Mouse (Mus musculus) 3T3-L1 (cell line): ENCODE measurements around the gene Stx5a.
A peak's percentile ranks its signal among the peaks of the same experiment; 100 is the strongest.

ENCODE experiments used
- DNase-seq: peaks from one replicate; pipeline ENCODE4 v3.0.0-alpha.2; 2015; ENCODE audit warnings: low read depth, low spot score

Gene Stx5a

DNA sequence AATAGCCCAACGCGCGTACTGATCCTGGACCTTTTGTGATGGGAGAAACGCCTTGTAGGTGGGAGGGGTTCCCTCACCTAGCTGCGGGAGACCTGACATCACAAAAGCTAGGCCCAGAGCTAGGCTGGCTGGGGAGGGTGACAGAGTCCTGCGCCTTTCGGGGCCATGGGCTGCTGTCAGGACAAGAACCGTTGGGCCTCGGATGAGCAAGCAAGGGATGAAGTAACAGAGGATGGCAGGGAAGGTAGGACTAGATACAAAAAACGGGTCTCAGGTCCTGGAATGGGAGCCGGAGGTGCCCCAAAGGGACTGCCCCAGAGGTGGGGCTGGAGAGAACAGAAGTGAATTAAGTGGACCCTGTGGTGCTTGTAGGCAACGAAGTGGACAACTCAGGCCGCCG, 610 bp upstream of the Stx5a start, which contains the start of gene 1700092M07Rik:
Gene 1700092M07Rik, plus strand, starts transcription at position 116 of the 400 bp plus-strand sequence.
- DNase-seq, result no peak

DNA sequence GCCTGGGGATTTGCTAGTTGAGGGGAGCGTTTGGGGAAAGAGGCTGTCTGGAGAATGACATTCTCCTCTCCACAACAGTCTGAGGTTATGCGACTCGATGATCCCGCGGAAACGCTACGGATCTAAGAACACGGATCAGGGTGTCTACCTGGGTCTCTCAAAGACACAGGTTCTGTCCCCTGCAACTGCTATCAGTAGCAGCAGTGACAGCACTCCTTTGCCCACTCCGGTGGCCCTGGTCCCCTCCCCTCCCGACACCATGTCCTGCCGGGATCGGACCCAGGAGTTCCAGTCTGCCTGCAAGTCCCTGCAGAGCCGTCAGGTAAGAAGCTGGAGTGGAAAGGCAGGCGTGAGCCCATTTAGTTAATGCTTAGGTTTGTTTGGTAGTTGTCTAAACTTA, 963 bp downstream of the Stx5a start:
- no peak for DNase-seq

GRCm38 (mm10) chr19:8745382-8745781, 4.2 kb downstream of the Stx5a start:
- DNase-seq, result no peak

- peak; percentile 72 for DNase-seq
These were observed 6.2 kb downstream of the Stx5a start for GRCm38 (mm10) chr19:8747368-8747767.

- peak; percentile 17 for DNase-seq
These were observed 14.4 kb downstream of the Stx5a start for GRCm38 (mm10) chr19:8755652-8756051.

- peak; percentile 91 for DNase-seq
These were observed 15.6 kb downstream of the Stx5a start, which contains the start of gene Nxf1 for GRCm38 (mm10) chr19:8756635-8757387. Nxf1 (plus strand) TSS chr19:8757073.

GRCm38 (mm10) chr19:8757471-8757998, 16.3 kb downstream of the Stx5a start:
- peak; percentile 40 for DNase-seq

- no peak for DNase-seq
These were observed 17.7 kb downstream of the Stx5a start for GRCm38 (mm10) chr19:8758899-8759298.

DNA sequence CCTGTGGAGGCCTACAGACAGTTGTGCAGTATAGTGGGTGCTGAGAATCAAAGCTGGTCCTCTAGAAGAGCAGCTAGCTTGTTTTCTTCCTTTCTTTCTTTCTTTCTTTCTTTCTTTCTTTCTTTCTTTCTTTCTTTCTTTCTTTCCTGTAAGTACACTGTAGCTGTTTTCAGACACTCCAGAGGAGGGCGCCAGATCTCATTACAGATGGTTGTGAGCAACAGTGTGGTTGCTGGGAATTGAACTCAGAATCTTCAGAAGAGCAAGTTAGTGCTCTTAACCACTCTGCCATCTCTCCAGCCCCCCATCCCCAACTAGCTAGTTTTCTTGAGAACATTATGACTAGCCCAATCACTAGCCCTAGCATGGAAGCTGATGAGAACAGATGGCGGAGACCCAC, 19.5 kb downstream of the Stx5a start:
- DNase-seq, result no peak

GRCm38 (mm10) chr19:8763276-8763675, 22.1 kb downstream of the Stx5a start:
- DNase-seq, result no peak

DNA sequence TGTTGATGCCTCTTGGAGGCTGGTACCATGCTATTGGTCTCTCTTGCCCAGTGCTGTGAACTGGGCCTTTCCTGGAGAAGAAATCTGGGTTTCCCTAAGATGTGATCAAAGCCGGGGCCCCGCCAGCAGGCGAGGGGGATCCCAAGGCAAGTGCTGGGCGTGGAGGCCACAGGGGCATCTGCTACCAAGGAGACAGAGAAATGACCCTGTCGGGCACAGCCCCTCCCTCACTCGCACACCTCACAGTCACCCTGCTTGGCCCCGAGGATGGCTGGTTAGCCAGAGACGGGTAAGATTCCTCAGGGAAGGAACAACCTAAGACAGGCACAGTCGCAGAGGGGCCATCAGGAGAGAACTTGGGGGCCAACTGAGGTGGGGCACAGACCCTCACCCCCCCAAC, 24.3 kb downstream of the Stx5a start:
- no peak for DNase-seq

DNA sequence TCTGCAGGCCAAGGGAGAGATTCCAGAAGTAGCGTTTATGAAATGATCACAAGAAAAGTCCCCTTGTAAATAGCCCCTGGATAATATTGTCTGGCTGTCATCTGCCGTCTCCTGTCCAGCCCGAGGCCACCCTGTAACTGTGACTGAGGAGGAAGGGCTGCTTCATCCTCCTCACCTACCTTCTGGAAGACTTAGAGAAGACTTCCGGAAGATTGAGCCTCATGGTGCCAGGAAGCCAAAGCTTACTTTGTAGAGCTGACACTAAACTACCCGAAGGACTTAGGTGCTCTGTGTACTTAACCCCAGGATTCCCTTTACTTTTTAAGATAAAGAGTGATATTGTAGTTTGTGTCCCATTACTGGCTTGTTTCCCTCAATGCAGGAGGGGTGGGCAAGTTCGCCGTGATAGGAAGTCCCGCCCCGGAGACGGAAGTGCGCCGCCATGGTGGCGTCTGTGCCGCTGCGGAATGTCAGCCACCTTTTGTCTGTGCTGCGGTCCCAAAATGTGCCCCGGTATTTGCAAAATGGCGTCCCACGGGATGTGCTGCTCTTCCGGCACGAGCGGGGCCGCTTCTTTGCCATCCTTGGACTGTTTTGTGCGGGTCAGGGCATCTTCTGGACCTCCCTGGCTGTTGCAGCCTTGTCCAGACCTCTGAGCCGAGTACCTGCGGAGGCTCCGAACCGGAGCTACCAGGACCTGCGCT, 29.5 kb downstream of the Stx5a start, which contains the start of gene Tmem223:
Gene Tmem223, plus strand, starts transcription at position 430 of the 704 bp plus-strand sequence.
- no peak for DNase-seq

- DNase-seq, result no peak
These were observed 31.8 kb downstream of the Stx5a start for GRCm38 (mm10) chr19:8772996-8773395.

DNA sequence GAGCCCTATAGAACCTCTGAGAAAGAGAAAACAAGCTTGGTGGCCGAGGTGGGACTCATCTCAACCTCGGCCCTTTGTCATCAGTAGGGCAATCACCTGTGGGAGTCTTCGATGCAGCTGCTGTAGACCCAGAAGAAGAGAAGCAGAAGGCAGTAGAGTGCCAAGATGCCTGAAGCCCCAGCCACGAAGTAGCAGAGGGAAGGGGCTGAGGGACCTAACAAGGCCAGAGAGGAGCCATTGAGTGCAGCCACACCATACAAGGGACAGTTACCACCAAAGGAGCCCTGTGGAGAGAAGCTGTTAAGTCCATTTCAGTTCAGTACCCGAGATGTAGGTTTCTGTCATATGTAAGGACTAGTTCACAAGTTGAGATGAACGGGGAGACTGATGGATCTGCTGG, 32.2 kb downstream of the Stx5a start:
- peak; percentile 22 for DNase-seq

GRCm38 (mm10) chr19:8774086-8774835, 33.0 kb downstream of the Stx5a start, which contains the start of gene Tmem179b:
Tmem179b (minus strand) TSS chr19:8774467.
- DNase-seq, result peak; percentile 97

- DNase-seq, result peak; percentile 42
These were observed 33.8 kb downstream of the Stx5a start for GRCm38 (mm10) chr19:8774951-8775421.

DNA sequence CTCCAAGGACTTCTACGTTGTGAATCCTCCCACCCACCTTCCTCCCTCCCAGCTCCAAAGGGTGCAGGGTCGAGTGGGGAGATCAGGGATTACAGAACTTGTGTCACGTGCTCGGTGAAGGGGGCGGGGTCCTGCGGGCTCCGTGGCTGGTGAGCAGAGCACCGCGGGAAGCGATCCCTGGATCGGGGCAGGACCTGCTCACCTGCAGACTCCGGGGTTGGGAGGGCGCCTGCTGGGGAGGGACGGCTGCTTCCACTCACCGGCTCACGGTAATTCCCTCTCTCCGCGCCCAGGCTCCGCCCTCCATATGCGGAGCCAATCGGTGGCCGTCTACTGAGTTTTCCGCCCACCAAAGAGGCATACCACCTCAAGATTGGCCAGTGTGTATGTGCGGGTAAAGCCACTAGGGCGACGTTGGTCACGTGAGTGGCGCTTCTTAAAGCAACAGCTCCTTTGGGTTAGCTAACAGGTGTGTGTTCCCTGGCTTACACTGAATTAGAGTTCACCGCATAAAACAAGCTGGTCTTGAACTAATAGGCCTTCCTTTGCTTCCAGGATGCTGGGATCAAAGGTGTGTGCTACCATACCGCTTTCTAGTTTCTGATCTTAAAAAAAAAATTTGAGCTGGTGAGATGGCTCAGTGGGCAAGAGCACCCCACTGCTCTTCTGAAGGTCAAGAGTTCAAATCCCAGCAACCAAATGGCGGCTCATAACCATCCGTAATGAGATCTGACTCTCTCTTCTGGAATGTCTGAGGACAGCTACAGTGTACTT, 45.0 kb downstream of the Stx5a start, which contains the start of gene Taf6l:
Gene Taf6l, minus strand, starts transcription at position 410 of the 774 bp plus-strand sequence.
- peak; percentile 99 for DNase-seq

GRCm38 (mm10) chr19:8788521-8788920, 47.3 kb downstream of the Stx5a start:
- DNase-seq, result no peak

GRCm38 (mm10) chr19:8789171-8789570, 48.0 kb downstream of the Stx5a start:
- DNase-seq, result no peak

DNA sequence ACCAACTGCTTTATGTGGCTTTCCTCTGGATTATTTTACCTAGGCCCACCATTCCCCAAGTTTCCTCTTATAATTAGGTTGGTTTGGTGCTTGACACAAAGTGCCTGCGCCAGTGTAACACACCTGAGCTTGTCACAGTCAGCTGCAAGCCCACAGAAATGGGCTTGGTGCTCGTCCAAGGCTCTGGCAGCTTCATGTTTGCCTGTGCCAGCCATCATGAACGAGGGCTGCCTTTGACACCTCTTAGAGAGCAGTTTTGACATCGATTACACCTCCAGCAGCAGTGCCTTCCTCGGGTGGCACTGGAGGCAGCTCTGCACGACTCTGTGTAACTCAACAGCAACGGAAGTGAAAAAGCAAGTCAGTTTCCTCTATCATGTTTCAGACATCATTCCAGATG, 49.0 kb downstream of the Stx5a start:
- no peak for DNase-seq
